Mouse (Mus musculus) brain, embryonic 14.5 days (tissue): ENCODE measurements around the gene 4930415O20Rik. TPM values are rescaled to one million over a fixed set of nuclear protein-coding genes. Genes with fewer than 3 reads are reported as not detected.
"Not testable (repeated sequence)": the region's sequence is repeated elsewhere in the genome, so short reads cannot be mapped to it uniquely, and the experiment has no call there.

Experiments
- DNase-seq: peaks from one replicate; pipeline ENCODE4 v3.0.0-alpha.2; 2011; ENCODE audit warnings: low read depth
- CTCF ChIP-seq: fragments of 200-500 bp; IDR thresholded peaks from 2 replicates; pipeline ENCODE4 v1.5.1; 2012; ENCODE audit warnings: inconsistent platforms, mild to moderate bottlenecking, moderate library complexity, borderline replicate concordance; ENCODE audit not compliant: insufficient read depth, insufficient read length; ENCODE audit errors: extremely low read depth
- POLR2A ChIP-seq: fragments of 200-500 bp; IDR thresholded peaks from 2 replicates; pipeline ENCODE4 v1.6.1; 2012; ENCODE audit warnings: mild to moderate bottlenecking, inconsistent platforms, borderline replicate concordance; ENCODE audit not compliant: poor library complexity, insufficient read depth, insufficient read length, severe bottlenecking; ENCODE audit errors: extremely low read depth
- polyA plus RNA-seq: library from polyadenylated mRNA; depleted of rRNA; stranded (reverse); fragments of >200 nt; gene quantifications from 2 replicates; pipeline ENCODE4 v1.2.3, GENCODE M21; 2012

Gene 4930415O20Rik
- polyA plus RNA-seq, 1 experiment: not detected

DNA sequence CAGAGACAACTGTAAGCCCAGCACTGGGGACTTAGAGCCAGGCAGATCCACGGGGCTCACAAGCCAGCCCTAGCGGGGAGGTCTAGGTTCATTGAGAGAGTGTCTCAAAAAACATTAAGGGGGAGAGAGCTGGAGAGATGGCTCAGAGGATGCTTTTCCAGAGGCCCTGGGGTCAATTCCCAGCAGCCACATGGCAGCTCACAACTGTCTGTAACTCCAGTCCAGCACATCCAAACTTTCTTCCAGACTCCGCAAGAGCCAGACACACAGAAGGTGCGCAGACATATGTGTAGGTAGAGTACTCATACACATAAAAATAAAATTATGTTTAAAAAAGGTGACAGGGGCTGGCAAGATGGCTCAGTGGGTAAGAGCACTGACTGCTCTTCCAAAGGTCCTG is 2.5 kb downstream of the 4930415O20Rik start:
- DNase-seq: no peak
- TF ChIP-seq CTCF (no peak), POLR2A (no peak)

DNA sequence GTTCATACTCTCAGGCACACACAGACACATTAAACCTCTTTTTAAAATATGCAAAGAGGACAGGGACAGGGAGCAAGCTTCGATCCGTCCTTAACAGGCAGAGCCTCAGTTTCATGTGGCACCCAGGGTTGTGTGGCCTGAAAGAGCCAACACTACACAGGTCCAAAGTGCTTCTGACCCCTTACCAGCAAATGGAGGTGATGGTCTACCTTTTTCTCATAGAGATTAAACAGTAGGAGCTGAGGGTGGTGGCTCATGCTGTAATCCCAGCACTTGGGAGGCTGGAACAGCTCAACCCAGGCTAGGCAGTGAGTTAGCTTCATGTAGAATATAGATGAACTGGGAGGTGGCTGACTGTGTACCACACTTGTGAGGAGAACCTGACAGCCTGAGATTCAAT is 8.5 kb downstream of the 4930415O20Rik start:
- DNase-seq: no peak
- TF ChIP-seq POLR2A (no peak), CTCF (no peak)

DNA sequence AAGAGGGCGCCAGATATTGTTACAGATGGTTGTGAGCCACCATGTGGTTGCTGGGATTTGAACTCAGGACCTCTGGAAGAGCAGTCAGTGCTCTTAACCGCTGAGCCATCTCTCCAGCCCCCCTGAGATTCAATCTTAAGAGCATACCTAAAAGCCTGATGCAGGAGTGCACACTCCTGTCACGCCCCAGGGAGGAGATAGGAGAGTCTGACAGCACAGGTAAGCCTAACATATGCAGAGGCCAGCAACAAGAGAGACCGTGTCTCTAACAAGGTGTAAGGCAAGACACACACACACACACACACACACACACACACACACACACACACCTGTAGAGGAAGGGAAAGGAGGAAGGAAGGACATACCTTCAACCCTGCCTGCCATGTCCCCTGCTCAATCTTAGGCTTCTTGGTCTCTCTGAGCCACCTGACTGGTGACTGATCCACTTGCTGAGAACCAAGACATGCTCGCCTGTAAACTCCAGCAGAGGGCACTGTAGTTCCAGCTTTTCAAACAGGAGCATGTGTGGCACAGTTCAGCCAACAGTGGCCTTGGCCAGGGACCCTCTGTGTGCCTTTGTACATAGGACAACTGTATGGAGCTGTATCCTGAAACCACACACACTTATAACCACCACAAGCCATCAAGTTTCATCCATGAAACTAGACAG is 9.1 kb downstream of the 4930415O20Rik start:
- peak; percentile 94 for DNase-seq
- TF ChIP-seq POLR2A (no peak), CTCF (peak; percentile 90)

GRCm38 (mm10) chr15:98582410-98582809 is 11.6 kb downstream of the 4930415O20Rik start:
- TF ChIP-seq CTCF: no peak
- DNase-seq: peak; percentile 54

DNA sequence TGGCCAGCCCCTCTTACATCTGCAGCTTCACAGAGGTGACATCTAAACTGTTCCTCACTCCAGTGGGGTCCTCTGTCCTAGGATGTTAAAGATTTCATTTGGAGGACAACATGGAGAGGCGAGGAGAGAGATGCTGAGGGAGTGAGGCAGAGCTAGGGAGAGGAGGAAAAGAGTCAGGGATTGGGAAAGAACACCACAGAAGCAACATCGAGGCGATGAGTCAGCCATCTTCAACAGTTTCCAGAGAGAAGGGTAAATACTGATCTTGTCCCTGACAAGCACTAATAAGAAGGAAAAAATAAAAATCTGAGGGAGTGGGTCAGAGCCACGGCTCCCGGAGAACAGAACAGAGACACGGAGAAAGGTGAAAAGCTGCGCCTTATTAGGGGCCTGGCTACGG is 12.2 kb downstream of the 4930415O20Rik start:
- TF ChIP-seq POLR2A (no peak), CTCF (no peak)
- no peak for DNase-seq

DNA sequence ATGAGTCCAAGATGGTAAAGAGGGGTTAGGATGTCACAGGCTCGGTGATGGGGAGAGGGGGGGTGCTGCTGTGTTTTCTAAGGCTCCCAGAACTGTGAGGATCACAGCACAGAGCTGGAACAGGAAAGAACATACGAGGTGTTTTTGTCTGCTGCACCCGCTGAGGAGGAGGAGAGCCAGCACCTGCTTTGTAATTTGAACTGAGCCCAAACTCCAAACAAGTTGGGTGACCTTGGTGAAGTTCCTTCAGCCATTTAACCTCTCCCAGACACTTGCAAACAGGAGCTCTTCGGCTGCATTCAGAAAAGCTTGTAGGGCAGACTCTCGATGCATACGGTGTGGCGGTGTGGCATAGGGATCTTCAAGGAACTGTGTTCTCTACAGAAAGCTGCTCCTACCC is 14.6 kb downstream of the 4930415O20Rik start:
- DNase-seq: no peak
- TF ChIP-seq POLR2A (no peak), CTCF (no peak)

GRCm38 (mm10) chr15:98586141-98586540 is 15.3 kb downstream of the 4930415O20Rik start:
- not testable (repeated sequence) for DNase-seq

GRCm38 (mm10) chr15:98587751-98588150 is 16.9 kb downstream of the 4930415O20Rik start:
- no peak for DNase-seq
- TF ChIP-seq POLR2A: no peak

DNA sequence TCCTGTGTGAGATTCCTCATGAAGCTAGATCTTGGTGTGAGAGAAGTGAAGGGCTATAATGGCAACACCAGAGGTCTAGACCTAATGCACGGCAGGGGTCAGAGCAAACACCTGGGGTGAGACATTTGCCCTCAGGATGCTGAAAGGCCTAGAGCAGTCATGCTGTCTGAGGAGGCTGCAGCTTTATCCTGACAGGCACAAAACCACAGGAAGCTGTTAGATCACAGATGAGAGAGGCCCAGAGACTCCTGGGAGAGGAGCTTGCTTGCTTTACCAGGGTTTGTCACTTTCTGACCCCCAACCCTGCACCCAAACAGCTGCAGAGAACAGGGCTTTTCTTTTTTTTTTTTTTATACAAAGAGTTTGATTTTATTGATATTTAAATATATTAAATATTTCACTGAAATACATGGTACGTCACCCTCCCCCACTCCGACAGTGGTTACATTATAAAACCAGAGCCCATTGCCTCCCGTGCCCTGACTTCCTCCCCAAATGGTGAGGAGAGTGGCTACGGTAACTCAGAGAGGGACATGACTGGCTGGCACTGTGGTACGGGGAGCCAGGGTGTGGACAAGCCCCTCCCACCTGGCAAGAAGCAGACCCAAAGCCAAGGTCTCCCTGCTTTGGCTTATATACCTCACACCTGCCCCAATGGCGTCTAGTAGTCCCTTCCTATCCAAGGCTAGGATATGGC is 19.0 kb downstream of the 4930415O20Rik start:
- TF ChIP-seq CTCF: no peak
- TF ChIP-seq POLR2A: no peak
- DNase-seq: no peak

- TF ChIP-seq POLR2A: no peak
- TF ChIP-seq CTCF: no peak
- DNase-seq: no peak
Measured at GRCm38 (mm10) chr15:98591396-98591795, 20.6 kb downstream of the 4930415O20Rik start.

- DNase-seq: no peak
- TF ChIP-seq POLR2A (no peak), CTCF (no peak)
Measured at GRCm38 (mm10) chr15:98594193-98594592, 23.4 kb downstream of the 4930415O20Rik start.

DNA sequence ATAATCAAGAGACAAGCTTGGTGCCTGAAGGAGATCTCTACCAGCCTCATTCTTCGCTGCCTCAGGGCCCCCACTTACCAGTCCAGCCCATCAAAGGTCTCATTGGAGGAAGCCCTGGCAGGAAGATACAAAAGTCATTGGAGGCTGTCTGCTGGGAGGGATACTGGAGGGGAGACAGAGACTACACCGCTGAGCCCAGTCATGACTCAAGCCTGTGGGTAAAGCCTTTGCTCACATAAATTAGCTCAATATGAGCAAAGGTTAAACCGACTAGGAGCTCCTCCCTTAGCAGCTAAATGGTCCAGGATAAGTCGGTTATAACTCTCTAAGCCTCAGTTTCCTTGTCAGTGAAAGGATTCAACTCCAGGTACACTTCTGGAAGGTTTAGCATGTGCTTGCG is 24.2 kb downstream of the 4930415O20Rik start:
- no peak for DNase-seq
- no peak for TF ChIP-seq CTCF
- TF ChIP-seq POLR2A: no peak

- no peak for DNase-seq
- TF ChIP-seq POLR2A (no peak), CTCF (no peak)
Measured at GRCm38 (mm10) chr15:98596609-98597008, 25.8 kb downstream of the 4930415O20Rik start.

DNA sequence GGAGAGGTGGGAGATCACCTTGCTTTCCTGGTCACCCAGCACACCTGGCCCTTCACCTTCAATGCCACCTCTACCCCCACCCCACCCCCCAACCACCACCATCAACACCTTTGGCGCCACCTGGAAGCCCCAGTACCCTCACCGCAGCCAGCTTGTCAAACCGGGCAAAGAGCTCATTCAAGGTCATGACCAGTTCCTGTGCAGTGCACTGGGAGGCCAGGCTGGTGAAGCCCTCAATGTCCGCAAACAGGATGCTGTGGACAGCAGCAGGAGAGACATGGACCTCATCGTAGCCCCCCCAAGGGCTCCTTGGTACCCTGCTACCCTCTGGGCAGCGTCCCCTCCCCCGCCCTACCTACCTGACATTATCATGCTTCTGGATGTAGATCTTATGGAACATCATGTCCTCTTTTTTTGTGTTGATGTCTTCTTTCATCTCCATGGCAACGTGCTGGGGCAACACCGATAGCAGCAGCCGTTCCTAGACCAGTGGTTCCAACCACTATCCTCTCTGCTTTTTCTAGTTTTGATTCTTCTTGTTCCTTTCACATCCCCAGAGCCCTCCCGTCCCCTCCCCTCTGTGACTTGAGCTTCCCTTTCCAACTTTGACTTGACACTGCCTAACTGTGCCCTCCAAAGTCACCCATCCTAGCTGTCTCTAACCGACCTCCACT is 29.4 kb downstream of the 4930415O20Rik start:
- DNase-seq: no peak
- TF ChIP-seq CTCF: no peak
- TF ChIP-seq POLR2A: no peak
